Mouse (Mus musculus) CH12.LX (cell line): ENCODE data around the gene Eml3. TPM values are rescaled to one million over a fixed set of nuclear protein-coding genes. Genes with fewer than 3 reads are reported as not detected.

Experiments
- DNase-seq: peaks from one replicate; pipeline ENCODE4 v3.0.0-alpha.2; 2013; ENCODE audit errors: extremely low read depth
- H3K27ac ChIP-seq: 2 replicates; pipeline ENCODE4 v1.5.1; 2012; ENCODE audit warnings: low read depth, mild to moderate bottlenecking, control low read depth, moderate library complexity; ENCODE audit not compliant: insufficient read depth
- H3K27me3 ChIP-seq: replicated peaks from 2 replicates; pipeline ENCODE3; 2012; ENCODE audit warnings: inconsistent platforms
- H3K36me3 ChIP-seq, 2 experiments: replicated peaks in 1 of 2; 2 replicates each; pipeline versions ENCODE3 to v1.6.1; 2012; ENCODE audit warnings: inconsistent platforms in 1 of 2, low read length in 1 of 2, mild to moderate bottlenecking in 1 of 2, mixed read lengths in 1 of 2, moderate library complexity in 1 of 2; ENCODE audit not compliant: control insufficient read depth in 1 of 2, insufficient read depth in 1 of 2
- H3K4me1 ChIP-seq, 2 experiments: 2 replicates each; pipeline ENCODE4 v1.6.1; 2012; ENCODE audit warnings: inconsistent platforms in 1 of 2, moderate library complexity in 1 of 2; ENCODE audit not compliant: insufficient read depth in 2 of 2, control insufficient read depth in 1 of 2
- H3K4me2 ChIP-seq: 2 replicates; pipeline ENCODE4 v1.6.1; 2012; ENCODE audit warnings: low read depth, mild to moderate bottlenecking, control low read depth; ENCODE audit not compliant: poor library complexity, insufficient read depth, severe bottlenecking
- H3K4me3 ChIP-seq, 3 experiments: fragments of 150-350 bp in 1 of 3; sonication (generic) in 1 of 3; replicated peaks in 1 of 3; 2 replicates each; pipeline versions ENCODE3 to v1.5.1; 2011 to 2012; ENCODE audit warnings: low read depth in 2 of 3, low read length in 2 of 3, mild to moderate bottlenecking in 2 of 3, moderate library complexity in 2 of 3, control low read depth in 1 of 3, improper control_type of control experiment in 1 of 3, inconsistent platforms in 1 of 3, mixed read lengths in 1 of 3; ENCODE audit not compliant: poor library complexity in 1 of 3
- H3K79me2 ChIP-seq: replicated peaks from 2 replicates; pipeline ENCODE4 v1.6.1; 2012; ENCODE audit warnings: mild to moderate bottlenecking, moderate library complexity; ENCODE audit not compliant: control insufficient read depth, poor library complexity, insufficient read depth, severe bottlenecking; ENCODE audit errors: extremely low read depth
- H3K9ac ChIP-seq: 2 replicates; pipeline ENCODE4 v1.6.1; 2012; ENCODE audit warnings: low read depth, mild to moderate bottlenecking, control low read depth, moderate library complexity; ENCODE audit not compliant: insufficient read depth
- H3K9me3 ChIP-seq: replicated peaks from 2 replicates; pipeline ENCODE3; 2012; ENCODE audit warnings: low read length, inconsistent platforms, mixed read lengths
- BHLHE40 ChIP-seq: IDR thresholded peaks from 2 replicates; pipeline ENCODE4 v1.6.1; 2011; ENCODE audit warnings: mild to moderate bottlenecking, low read depth, low read length, improper control_type of control experiment
- CHD1 ChIP-seq: IDR thresholded peaks from 2 replicates; pipeline ENCODE4 v1.6.1; 2012; ENCODE audit warnings: low read depth, low read length, improper control_type of control experiment, inconsistent platforms
- CHD2 ChIP-seq: IDR thresholded peaks from 2 replicates; pipeline ENCODE4 v1.6.1; 2011; ENCODE audit warnings: low read length, improper control_type of control experiment
- CTCF ChIP-seq, 2 experiments: IDR thresholded peaks in 1 of 2; conservative IDR thresholded peaks in 1 of 2; 2 replicates each; pipeline ENCODE4 v1.5.1; 2011 to 2012; ENCODE audit warnings: low read depth in 2 of 2, low read length in 2 of 2, improper control_type of control experiment in 1 of 2, inconsistent platforms in 1 of 2, mild to moderate bottlenecking in 1 of 2, moderate library complexity in 1 of 2
- E2F4 ChIP-seq: IDR thresholded peaks from 2 replicates; pipeline ENCODE4 v1.6.1; 2011; ENCODE audit warnings: low read depth, low read length, improper control_type of control experiment; ENCODE audit not compliant: insufficient replicate concordance
- ELF1 ChIP-seq: IDR thresholded peaks from 2 replicates; pipeline ENCODE4 v1.6.1; 2014; ENCODE audit warnings: low read depth, mild to moderate bottlenecking, inconsistent platforms, low read length, improper control_type of control experiment
- EP300 ChIP-seq: IDR thresholded peaks from 2 replicates; pipeline ENCODE4 v1.6.1; 2011; ENCODE audit warnings: low read length, improper control_type of control experiment
- ETS1 ChIP-seq: conservative IDR thresholded peaks from 2 replicates; pipeline ENCODE4 v1.6.1; 2012; ENCODE audit warnings: low read depth, mild to moderate bottlenecking, inconsistent platforms, low read length, improper control_type of control experiment, moderate library complexity
- GABPA ChIP-seq: IDR thresholded peaks from 2 replicates; pipeline ENCODE4 v1.6.1; 2012; ENCODE audit warnings: low read depth, low read length, improper control_type of control experiment, inconsistent platforms; ENCODE audit not compliant: insufficient replicate concordance
- HCFC1 ChIP-seq: IDR thresholded peaks from 2 replicates; pipeline ENCODE4 v1.6.1; 2012; ENCODE audit warnings: low read depth, mild to moderate bottlenecking, inconsistent platforms, low read length, improper control_type of control experiment
- IRF4 ChIP-seq: IDR thresholded peaks from 2 replicates; pipeline ENCODE4 v1.6.1; 2014; ENCODE audit warnings: low read depth, mild to moderate bottlenecking, inconsistent platforms, low read length, improper control_type of control experiment
- JUN ChIP-seq: IDR thresholded peaks from 2 replicates; pipeline ENCODE4 v1.6.1; 2011; ENCODE audit warnings: low read depth, mild to moderate bottlenecking, low read length, improper control_type of control experiment, moderate library complexity; ENCODE audit not compliant: insufficient read depth
- JUND ChIP-seq: conservative IDR thresholded peaks from 2 replicates; pipeline ENCODE4 v1.6.1; 2011; ENCODE audit warnings: low read depth, low read length, improper control_type of control experiment
- KAT2A ChIP-seq: IDR thresholded peaks from 2 replicates; pipeline ENCODE4 v1.6.1; 2012; ENCODE audit warnings: low read length, improper control_type of control experiment, inconsistent platforms; ENCODE audit not compliant: insufficient replicate concordance
- MAFK ChIP-seq: IDR thresholded peaks from 2 replicates; pipeline ENCODE4 v1.6.1; 2011; ENCODE audit warnings: low read length, improper control_type of control experiment; ENCODE audit not compliant: insufficient replicate concordance
- MAX ChIP-seq: IDR thresholded peaks from 2 replicates; pipeline ENCODE4 v1.6.1; 2011; ENCODE audit warnings: low read length, improper control_type of control experiment
- MAZ ChIP-seq: IDR thresholded peaks from 2 replicates; pipeline ENCODE4 v1.6.1; 2012; ENCODE audit warnings: low read depth, mild to moderate bottlenecking, inconsistent platforms, low read length, improper control_type of control experiment, moderate library complexity
- MEF2A ChIP-seq: IDR thresholded peaks from 2 replicates; pipeline ENCODE4 v1.6.1; 2014; ENCODE audit warnings: low read depth, mild to moderate bottlenecking, inconsistent platforms, low read length, improper control_type of control experiment, borderline replicate concordance
- MXI1 ChIP-seq: IDR thresholded peaks from 2 replicates; pipeline ENCODE4 v1.6.1; 2011; ENCODE audit warnings: mild to moderate bottlenecking, low read depth, low read length, improper control_type of control experiment
- MYC ChIP-seq: IDR thresholded peaks from 2 replicates; pipeline ENCODE4 v1.6.1; 2011; ENCODE audit warnings: low read depth, mild to moderate bottlenecking, improper control_type of control experiment, low read length
- NELFE ChIP-seq: IDR thresholded peaks from 2 replicates; pipeline ENCODE4 v1.6.1; 2011; ENCODE audit warnings: low read depth, low read length, improper control_type of control experiment
- NRF1 ChIP-seq: IDR thresholded peaks from 2 replicates; pipeline ENCODE4 v1.6.1; 2014; ENCODE audit warnings: low read depth, mild to moderate bottlenecking, inconsistent platforms, low read length, improper control_type of control experiment, moderate library complexity
- PAX5 ChIP-seq: IDR thresholded peaks from 2 replicates; pipeline ENCODE4 v1.6.1; 2012; ENCODE audit warnings: low read length, inconsistent platforms, mixed read lengths
- POLR2A ChIP-seq: IDR thresholded peaks from 2 replicates; pipeline ENCODE4 v1.6.1; 2011; ENCODE audit warnings: low read depth, mild to moderate bottlenecking, improper control_type of control experiment, low read length
- POLR2AphosphoS2 ChIP-seq: IDR thresholded peaks from 2 replicates; pipeline ENCODE4 v1.6.1; 2011; ENCODE audit warnings: low read depth, low read length, improper control_type of control experiment
- RAD21 ChIP-seq: IDR thresholded peaks from 2 replicates; pipeline ENCODE4 v1.6.1; 2011; ENCODE audit warnings: low read depth, mild to moderate bottlenecking, low read length, improper control_type of control experiment, moderate library complexity
- RCOR1 ChIP-seq: conservative IDR thresholded peaks from 2 replicates; pipeline ENCODE4 v1.6.1; 2012; ENCODE audit warnings: low read depth, mild to moderate bottlenecking, inconsistent platforms, low read length, improper control_type of control experiment
- SIN3A ChIP-seq: IDR thresholded peaks from 2 replicates; pipeline ENCODE4 v1.6.1; 2012; ENCODE audit warnings: low read length, improper control_type of control experiment, inconsistent platforms
- SMC3 ChIP-seq: IDR thresholded peaks from 2 replicates; pipeline ENCODE4 v1.6.1; 2011; ENCODE audit warnings: low read depth, low read length, improper control_type of control experiment
- TBP ChIP-seq: conservative IDR thresholded peaks from 2 replicates; pipeline ENCODE4 v1.6.1; 2011; ENCODE audit warnings: low read depth, low read length, improper control_type of control experiment
- TCF12 ChIP-seq: IDR thresholded peaks from 2 replicates; pipeline ENCODE4 v1.6.1; 2014; ENCODE audit warnings: low read depth, mild to moderate bottlenecking, inconsistent platforms, low read length, improper control_type of control experiment
- UBTF ChIP-seq: IDR thresholded peaks from 2 replicates; pipeline ENCODE4 v1.6.1; 2012; ENCODE audit warnings: low read depth, mild to moderate bottlenecking, inconsistent platforms, low read length, improper control_type of control experiment, moderate library complexity
- USF1 ChIP-seq: IDR thresholded peaks from 2 replicates; pipeline ENCODE4 v1.6.1; 2014; ENCODE audit warnings: low read depth, mild to moderate bottlenecking, inconsistent platforms, low read length, improper control_type of control experiment
- USF2 ChIP-seq: conservative IDR thresholded peaks from 2 replicates; pipeline ENCODE4 v1.6.1; 2011; ENCODE audit warnings: low read depth, low read length, improper control_type of control experiment
- ZC3H11A ChIP-seq: IDR thresholded peaks from 2 replicates; pipeline ENCODE4 v1.6.1; 2012; ENCODE audit warnings: low read depth, mild to moderate bottlenecking, inconsistent platforms, low read length, improper control_type of control experiment
- ZKSCAN1 ChIP-seq: IDR thresholded peaks from 2 replicates; pipeline ENCODE4 v1.6.1; 2012; ENCODE audit warnings: low read depth, inconsistent platforms, low read length, improper control_type of control experiment, borderline replicate concordance
- ZMIZ1 ChIP-seq: IDR thresholded peaks from 2 replicates; pipeline ENCODE4 v1.6.1; 2012; ENCODE audit warnings: low read depth, mild to moderate bottlenecking, inconsistent platforms, low read length, improper control_type of control experiment
- ZNF384 ChIP-seq: IDR thresholded peaks from 2 replicates; pipeline ENCODE4 v1.6.1; 2012; ENCODE audit warnings: low read depth, low read length, improper control_type of control experiment, inconsistent platforms
- dilution Hi-C: fragments of 300-500 bp; cut with MboI; formaldehyde crosslinking; loops from 2 replicates; pipeline ENCODE4 v1.14.3; 2020; ENCODE audit warnings: low sequenced_read_pairs; ENCODE audit not compliant: extremely low pct_unique_long_range_greater_than_20kb, extremely low pct_ligation_motif_present
- in situ Hi-C: fragments of 300-500 bp; cut with MboI; formaldehyde crosslinking; loops from 3 replicates; pipeline ENCODE4 v1.14.3; 2019; ENCODE audit warnings: low sequenced_read_pairs, low pct_ligation_motif_present, low pct_unique_long_range_greater_than_20kb, mixed read lengths
- polyA plus RNA-seq: library from polyadenylated mRNA; unstranded; fragments of >175 nt; gene quantifications from 2 replicates; pipeline ENCODE4 v1.2.1, GENCODE M21; 2012; ENCODE audit warnings: low read depth; ENCODE audit not compliant: insufficient read length
- total RNA-seq, 2 experiments: library from RNA; depleted of rRNA; stranded (reverse); fragments of 300-350 nt in 1 of 2; fragments of >200 nt in 1 of 2; gene quantifications; 2 replicates each; pipeline ENCODE4 v1.2.3; 2012 to 2014

The Eml3 gene
- total and polyA plus RNA-seq, 3 experiments, result 18.7 to 37.3 (median 33.3) TPM

DNA sequence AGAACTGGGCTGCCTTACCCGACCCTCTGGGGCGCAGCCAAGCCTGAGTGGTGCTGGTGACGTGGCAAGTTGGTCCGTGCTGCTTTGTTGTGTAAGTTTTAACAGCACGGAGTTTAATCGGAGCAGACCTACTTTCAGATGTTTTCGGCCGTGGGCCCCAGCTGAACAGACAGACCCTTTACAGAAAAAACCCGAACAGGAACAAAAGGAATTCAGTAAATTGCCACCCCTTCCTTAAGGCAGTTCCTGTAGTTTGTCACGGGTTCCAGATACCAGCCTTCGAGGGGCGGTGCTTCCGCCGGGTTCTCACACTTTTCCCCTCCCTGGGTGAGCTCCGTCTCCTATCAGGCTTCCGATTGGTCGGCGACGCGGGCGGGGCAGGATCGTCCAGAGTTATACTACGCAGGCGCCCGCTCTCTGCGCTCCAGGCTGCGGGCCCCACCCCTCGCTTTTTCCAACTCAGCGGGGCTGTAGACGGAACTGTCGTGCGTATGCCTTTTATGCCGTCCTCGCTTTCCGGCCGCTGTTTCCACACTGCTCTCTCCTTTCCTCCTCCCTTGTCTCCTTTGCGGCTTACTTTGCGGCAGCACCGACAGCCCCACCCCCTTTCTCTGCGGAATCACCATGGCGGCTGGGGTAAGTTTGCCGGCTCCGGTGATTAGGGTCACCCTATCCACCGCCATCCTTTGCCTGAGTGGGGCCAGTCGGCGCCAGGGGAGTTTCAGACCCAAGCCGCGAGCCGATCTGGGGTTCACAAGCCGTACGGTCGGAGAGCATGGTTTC is 37.4 kb downstream of the Eml3 start, which contains the start of gene Eef1g:
Gene Eef1g (plus strand): TSS at position 452 of the 783 bp plus-strand sequence.
- Histone ChIP-seq H3K79me2 (peaks cover 53% of the 10 kb centered on the region), H3K4me3 (peak within 1 kb of the TSS; percentile 78 to 99 (median 94)), H3K4me1 (peaks cover 10 to 47% of the 10 kb centered on the region in 2 experiments), H3K4me2 (peak within 1 kb of the TSS; percentile 91), H3K36me3 (peaks cover 67 to 82% of the 10 kb centered on the region in 2 experiments), H3K27me3 (no peaks in the 10 kb centered on the region), H3K9ac (peak within 1 kb of the TSS; percentile 98), H3K27ac (peak within 1 kb of the TSS; percentile 62), H3K9me3 (no peaks in the 10 kb centered on the region)
- dilution Hi-C loops, result no loop called here
- TF ChIP-seq USF2 (0 out of 2 replicates have a peak, but pooled peaks have one; percentile 15), SIN3A (peak; percentile 69), GABPA (no peak), TCF12 (peak; percentile 97), ELF1 (peak; percentile 81), MEF2A (no peak), CHD1 (no peak), PAX5 (no peak), ZC3H11A (no peak), NRF1 (peak; percentile 89), USF1 (peak; percentile 22), EP300 (no peak), TBP (peak; percentile 78), E2F4 (no peak), JUND (no peak), CHD2 (no peak; the same call in 1 of the 2 replicates), SMC3 (no peak), MYC (0 out of 2 replicates have a peak, but pooled peaks have one; percentile 86), RAD21 (no peak), NELFE (peak; percentile 89), UBTF (no peak), JUN (no peak), POLR2AphosphoS2 (peak; percentile 75), ZKSCAN1 (no peak), MAZ (peak; percentile 98), ETS1 (no peak), HCFC1 (peak; percentile 75), RCOR1 (no peak), ZNF384 (no peak), ZMIZ1 (peak; percentile 84), CTCF (conservative IDR thresholded peaks at IDR 0.05 in 1 of 2, IDR thresholded peaks at IDR 0.05 in 1 of 2; ENCODE audit: low read depth in 2 of 2, low read length in 2 of 2) (no peak), IRF4 (0 out of 2 replicates have a peak, but pooled peaks have one; percentile 15), MXI1 (peak; percentile 92), KAT2A (peak; percentile 74), POLR2A (peak; percentile 91), MAX (peak; percentile 84), BHLHE40 (peak; percentile 27), MAFK (no peak)
- in situ Hi-C loops, result no loop called here
- DNase-seq, result peak; percentile 99
